Mouse (Mus musculus) frontal cortex, adult (tissue): Measurements from ENCODE around the gene Ndrg2.
A peak's percentile ranks its signal among the peaks of the same experiment; 100 is the strongest.
"Not testable (repeated sequence)": the region's sequence is repeated elsewhere in the genome, so short reads cannot be mapped to it uniquely, and the experiment has no call there.

Experiments used
- ATAC-seq: cut with Nextera tagmentation; 2 replicates; pipeline ENCODE4 v1.9.2; 2017; ENCODE audit warnings: mild to moderate bottlenecking, moderate library complexity, mixed read lengths; ENCODE audit not compliant: low TSS enrichment

Ndrg2 gene

DNA sequence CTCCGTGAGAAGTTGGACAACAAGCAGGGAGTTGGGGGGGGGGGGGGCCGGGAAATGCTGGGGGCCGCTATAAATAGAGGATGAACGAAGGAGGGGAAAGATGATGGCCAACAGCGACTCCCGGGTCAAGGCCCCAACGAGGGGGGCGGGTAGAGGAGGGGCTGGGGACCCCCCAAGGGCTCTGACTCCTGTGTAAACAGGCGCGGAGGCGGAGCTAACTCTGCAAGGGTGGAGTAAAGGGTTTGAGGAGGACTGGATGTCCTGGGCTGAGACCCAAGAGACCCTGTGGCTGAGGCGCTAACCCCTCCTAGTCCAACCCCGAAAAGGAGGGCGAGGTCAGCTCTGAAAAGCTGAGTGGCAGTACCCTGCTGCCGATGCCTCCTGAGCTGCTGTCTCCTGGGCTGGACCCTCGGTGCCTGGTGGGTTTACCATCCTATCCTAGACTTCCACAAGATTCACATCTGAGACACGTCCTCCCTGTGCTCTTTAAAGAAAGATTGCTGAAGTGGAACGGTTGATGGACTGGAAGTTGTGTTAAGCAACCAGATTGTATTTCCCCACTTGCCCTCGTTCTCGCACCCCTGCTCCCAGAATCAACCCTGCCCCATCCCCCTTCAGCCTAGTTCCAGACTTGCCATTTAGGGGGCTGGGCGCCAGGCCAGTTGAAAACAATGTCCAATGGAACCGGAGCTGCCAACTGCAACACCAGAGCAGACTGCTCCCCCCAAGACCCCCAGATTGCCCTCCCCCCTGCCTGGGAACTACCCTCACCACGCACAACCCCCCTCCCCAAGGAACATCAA, at the start of gene Ndrg2:
Ndrg2 (minus strand) TSS at position 199 of the 803 bp plus-strand sequence.
- 0 out of 2 replicates have a peak, but pooled peaks have one; percentile 14 for ATAC-seq

DNA sequence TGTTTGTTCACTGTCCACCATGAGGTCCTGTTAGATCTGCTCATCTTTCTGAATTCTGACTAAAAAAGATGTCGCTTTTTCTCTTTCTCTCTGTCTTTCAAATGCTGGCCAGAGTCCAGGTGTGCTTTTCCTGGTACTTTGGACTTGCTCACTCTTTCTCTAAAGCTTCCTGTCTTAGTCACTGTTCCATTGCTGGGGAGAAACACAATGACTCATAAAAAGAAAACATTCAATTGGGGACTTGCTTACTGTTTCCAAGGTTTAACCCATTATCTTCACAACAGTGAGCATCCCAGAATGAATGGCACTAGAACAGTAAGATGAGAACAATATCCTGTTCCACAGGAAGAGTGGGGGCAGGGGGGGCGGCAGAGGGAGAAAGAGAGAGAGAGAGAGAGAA, 46.4 kb upstream of the Ndrg2 start:
- no peak for ATAC-seq

DNA sequence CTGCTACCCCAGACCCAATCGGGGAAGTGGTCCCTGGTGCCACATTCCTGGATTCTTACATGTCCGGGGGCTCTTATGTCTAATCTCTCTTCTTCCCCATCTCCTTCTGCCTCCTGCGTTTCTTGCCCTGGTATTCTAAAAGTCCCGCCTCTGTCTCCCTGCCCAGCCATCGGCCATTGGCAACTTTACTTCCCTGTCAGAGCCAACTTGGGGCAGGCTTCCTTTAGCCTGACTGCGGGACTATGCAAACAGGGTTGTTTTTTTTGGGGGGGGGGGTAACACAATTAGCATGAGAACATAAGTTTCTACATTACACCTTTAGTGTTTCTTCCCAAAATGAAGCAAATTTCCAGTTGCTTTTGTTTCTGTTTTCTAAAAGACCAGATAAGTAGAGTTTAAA, 29.4 kb upstream of the Ndrg2 start:
- no peak for ATAC-seq

DNA sequence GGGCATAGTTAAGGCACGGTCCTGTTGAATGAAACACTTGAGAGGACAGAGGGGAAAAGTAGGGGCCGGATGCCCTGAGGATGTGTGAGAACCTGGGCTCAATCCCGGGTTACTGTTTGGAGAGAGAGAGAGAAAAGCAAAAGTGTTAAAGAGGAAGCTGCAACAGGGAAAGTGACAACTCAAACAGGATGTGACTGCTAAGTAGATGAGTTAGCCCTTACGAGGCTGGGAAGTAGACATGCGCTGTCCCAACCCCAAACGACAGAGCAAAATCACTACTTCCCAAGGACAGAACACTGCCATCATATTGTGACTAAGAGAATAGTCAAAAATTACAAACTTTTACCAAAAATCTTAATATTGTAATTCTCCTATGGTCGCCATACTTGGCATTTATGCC, 28.3 kb upstream of the Ndrg2 start:
- no peak for ATAC-seq

DNA sequence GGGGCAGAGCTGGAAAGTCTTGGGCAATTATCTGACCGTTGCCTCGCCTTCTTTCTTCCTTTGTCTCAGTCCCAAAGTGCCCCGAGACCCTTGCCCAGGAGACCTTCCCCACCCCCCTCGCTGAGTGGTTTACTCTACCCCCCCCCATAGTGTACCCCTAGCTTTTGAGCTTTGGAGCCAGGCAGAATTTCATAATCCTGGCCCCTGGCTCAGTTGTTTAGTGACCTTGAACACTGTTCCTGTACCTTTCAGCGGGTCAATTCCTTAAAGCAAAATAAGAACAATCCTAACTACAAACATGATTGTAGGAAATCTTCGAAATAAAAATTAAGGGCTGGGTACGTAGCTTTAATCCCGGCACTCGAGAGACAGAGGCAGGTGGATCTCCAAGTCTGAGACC, 27.6 kb upstream of the Ndrg2 start:
- ATAC-seq, result no peak

DNA sequence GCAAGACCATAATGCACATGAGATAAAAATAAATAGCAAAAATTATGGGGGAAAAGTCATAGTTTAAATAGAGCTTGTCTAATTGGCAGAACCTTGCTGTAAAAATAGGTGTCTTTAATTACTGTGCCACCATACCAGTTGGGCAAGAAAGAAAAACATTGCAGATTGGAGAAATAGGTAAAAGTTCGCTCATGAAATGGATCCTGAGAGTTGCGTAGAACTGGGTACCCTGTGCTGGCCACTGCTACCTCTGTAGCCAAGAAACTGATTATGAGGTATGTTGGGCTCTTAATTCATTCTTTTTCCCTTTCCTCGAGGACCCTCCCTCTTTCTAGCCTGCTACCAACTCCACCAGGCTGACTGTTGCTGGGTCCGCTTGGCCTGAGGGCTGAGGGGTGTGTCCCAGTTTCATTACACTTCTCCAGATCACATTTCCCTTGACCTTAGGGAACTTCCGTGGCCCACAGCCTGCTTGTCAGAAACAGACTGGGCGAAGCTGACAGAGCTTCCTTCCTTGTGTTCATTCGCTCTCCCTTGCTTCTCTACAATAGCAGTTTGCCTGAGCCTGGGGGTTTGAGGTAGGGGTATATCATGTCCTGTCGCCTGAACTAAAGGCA, 27.1 kb upstream of the Ndrg2 start:
- no peak for ATAC-seq

DNA sequence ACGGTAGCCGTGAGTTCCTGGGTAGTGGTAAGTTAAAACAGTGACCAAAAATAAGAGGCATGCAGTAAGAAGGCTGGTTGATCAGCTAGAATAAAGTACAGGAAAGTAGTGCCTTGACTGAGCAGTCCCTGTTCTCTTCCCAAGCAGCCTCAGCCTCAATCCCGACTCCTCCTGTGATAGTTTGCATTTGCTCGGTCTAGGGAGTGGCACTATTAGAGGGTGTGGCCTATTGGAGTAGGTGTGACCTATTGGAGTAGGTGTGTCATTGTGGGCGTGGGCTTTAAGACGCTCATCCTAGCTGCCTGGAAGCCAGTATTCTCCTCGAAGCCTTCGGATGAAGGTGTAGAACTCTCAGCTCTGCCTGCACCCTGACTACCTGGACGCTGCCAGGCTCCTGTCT, 25.0 kb upstream of the Ndrg2 start:
- no peak for ATAC-seq

DNA sequence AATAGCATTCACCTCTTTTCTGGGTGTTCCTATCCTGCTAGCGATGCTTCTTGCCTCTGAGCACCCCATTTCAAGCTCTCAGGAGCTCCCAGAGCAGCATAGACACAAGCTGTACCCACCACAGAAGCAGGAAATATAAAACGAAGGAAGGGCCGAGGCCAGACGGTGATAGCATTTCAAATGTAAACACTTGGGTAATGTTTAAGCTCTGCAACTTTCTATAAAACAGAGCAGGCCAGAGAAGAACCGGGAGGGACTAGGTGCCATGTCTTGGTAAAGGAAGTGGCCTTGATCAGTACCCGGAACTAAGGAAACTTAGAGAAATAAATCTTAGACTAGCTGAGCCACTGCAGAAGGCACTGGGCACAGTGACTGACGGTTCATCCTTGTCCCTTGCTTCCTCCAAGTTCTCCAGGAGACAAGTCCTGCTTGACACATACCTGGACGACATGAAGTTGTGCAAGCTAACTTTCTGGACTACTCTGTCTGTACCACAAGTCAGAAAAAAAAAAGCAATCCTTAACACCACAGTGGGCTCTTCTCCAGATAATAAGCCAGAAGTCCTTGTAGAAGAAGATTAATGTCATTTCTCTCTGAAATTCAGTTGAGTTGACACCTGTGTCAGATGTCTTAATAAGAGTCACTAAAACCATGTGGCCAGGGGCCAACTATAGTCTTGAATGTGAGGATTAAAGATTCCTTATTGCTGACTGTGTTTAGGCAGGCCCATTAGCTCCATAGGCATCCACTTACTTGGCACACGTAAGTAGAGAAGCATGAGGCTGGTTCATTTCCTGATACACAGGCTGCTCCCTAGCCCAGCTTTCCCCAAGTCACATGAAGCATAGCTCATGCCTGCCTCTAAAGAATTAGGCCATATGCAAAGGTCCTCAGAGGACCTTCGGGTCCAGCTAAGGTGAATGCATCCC, 18.4 kb upstream of the Ndrg2 start:
- ATAC-seq, result no peak

DNA sequence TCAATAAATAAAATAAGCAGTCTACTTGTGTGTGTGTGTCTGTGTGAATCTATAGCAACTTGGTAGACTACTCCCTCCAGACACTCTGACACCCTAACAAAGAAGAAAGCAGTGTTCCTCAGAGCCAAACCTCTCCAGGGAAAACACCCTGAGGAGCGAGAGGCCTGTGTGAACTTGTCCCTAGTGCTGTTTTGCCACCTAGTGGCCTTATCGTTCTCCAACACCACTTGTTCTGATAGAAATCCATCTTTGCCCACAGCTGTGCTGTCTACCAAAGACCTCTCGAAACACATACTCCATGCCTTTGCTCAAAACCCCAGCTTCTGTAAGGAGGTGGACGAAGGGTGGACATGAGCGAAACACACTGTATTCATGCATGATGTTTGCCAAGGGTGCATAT, 16.9 kb upstream of the Ndrg2 start:
- ATAC-seq, result peak; percentile 88

DNA sequence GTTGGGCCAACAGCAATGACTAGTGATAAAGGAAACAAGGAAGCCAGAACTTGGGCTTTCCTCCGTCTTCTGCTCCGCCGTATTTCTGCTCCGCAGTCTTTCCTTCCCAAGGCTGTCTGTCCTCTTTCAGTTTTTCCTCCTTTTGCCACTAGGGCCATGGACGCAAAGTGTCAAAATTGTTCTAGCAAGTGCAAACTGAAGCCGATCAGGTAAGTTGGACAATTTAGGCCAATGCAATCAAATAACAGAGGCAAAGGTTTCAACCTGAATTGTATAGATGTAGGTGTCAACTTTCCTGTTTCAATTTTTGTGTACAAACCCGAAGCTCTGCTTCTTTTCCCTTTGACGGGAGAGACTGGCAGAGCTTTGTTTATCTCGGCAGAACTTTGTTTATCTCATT, 16.0 kb upstream of the Ndrg2 start:
- ATAC-seq, result peak; percentile 53

DNA sequence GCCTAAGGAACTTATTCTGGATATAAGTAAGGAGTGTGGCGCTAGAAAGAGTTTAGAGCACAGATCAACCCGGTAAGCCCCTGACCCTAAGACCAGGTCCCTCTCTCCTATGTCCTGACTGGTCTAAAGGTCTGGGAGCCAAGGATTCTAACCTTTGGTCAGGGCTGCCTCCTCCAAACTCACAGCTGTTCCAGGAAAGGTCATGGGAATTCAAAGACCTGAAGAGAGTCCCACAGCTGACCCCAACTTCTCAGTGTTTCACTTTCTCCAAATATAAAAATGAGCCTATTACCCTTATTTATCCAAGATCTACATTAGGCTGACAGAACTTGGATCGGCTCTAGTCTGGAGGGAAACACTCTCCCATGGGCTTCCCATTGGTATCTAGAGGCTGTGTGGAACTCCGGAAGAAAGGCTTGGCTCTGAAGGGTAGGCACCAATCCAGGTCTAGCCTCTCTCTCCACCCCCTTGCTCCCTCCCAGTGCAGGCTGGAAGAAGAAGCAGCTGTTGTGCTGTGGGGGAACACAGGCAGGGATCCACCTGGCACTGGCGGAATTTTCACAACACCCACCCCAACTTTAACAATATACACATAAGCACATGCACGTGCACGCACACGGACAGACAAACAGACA, 15.5 kb upstream of the Ndrg2 start:
- peak; percentile 95 for ATAC-seq

DNA sequence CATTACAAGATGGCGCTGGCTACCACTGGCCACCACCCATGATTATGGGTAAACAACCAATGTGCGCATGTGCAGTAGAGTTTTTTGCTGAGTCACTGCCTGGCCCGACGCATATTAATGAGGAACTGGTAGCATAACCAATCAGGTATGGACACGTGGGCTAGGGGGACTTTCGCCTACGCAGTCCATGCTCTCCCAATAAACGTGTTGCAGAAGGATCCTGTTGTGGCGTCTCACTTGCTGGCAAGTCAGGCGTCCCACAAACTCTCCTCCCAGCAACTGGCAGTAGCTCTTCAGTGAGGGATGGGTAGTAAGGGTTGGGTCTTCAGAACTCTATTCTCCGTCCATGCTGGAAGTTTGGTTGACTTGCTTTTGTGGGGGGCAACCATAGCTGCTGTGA, 13.0 kb upstream of the Ndrg2 start:
- ATAC-seq, result not testable (repeated sequence)

DNA sequence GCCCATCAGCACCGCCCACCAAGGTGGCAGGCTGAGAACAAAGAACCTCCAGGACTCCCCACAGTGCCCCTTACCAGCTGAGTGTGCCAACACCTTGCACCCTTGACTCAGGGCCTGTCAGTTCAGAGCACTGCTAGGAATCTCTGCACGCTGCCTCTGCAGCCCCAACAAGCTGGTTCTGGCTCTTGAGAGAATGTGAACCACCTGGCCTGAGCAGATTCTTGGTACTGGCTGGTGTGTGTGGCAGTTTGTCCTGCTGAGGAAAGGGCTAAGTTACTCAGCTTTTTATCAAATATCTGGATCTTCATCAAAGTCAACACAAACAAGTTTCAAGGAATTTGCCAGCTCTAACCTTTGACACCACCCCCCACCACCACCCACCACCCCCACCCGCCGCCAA, 9.5 kb upstream of the Ndrg2 start:
- ATAC-seq, result no peak

DNA sequence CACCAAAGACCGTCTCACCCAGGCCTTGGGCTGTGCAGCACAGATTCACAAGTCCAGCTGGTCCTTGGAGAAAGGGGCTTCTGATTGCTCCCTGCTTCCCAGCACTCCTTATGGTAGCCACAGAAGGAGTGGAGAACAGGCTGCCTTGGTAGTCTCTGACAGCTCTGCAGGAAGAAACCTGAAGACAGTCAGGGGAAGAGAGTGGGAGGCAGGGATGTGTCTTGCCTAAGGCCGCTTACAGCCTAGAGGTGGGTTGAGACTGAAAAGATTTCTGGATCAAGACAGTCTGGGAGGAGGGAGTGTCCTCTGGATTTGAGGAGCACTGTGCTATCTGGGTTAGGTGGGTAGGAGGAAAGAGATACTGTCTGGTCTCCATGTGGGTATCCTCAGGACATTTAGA, 9.0 kb upstream of the Ndrg2 start:
- peak; percentile 70 for ATAC-seq

DNA sequence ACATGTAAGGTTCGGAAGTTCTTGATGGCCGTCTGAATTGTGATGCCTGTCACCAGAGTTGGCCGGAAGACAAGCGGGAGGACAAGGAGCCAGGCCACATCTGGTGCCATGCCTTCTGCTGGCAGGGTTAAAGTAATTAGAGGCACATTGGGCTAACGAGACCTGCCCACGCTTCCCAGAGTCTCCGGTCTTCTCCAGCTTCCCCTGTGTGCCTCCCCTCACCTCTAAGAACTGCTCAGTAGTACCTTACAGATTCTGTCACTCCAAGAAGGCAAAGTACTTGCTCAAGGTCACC, 8.6 kb upstream of the Ndrg2 start, which contains the start of gene Rnase13:
Rnase13 (minus strand) TSS at position 203 of the 295 bp plus-strand sequence.
- no peak for ATAC-seq

DNA sequence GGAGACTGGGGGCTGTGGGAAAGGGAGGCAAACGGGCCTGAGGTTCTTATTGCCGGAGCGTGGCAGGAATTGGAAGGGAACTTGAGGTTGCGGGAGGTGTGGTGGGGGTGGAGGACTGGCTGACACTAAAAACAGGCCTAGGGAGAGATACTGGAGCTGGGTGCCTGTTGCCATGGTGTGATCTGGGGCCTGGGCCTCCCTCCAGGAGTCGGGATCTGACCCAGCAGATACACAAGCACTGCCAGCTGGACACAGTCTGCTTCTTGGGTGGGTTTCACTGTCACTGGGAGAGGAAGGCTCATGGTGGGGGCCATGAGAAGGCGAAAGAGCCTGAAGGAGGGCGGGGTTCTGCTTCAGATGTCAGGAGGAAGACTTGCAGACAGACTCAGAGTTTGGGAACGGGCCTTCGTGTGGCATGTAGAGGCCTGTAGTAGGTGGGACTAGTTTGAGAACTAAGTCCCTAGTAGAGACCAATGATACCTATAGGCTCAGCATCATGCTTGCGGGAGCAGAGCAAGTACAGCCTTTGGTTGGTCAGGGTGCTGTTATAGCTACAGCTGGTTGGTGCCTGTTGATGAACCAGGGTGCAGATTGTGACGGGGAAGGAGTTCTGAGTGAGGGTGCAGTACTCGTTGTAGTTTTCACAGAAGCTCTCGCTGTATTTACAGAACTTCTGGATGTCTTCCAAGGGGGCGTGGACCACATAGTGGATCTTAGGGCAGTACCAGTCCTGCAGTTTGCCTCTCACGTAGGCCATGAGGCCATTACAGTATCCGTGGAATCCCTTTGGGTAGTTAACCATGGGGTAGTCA, 8.0 kb upstream of the Ndrg2 start:
- ATAC-seq, result peak; percentile 50

DNA sequence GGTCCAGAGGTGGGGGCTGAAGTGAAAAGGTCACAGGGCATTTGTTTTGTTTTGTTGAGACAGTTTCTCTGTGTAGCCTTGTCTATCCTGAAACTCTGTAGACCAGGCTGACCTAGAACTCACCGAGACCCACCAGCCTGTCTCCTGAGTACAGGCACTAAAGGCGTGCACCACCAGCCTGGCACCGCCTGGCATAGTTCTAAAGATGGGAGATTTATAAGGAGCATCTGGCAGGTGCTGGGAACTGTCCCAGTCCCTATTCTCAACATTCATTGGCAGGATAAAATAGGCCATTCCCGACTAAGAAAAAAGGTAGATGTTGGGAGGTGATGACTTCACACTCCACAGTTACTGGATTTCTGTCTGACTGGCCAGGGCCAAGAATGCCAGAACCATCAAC, 5.0 kb upstream of the Ndrg2 start:
- ATAC-seq, result peak; percentile 42

DNA sequence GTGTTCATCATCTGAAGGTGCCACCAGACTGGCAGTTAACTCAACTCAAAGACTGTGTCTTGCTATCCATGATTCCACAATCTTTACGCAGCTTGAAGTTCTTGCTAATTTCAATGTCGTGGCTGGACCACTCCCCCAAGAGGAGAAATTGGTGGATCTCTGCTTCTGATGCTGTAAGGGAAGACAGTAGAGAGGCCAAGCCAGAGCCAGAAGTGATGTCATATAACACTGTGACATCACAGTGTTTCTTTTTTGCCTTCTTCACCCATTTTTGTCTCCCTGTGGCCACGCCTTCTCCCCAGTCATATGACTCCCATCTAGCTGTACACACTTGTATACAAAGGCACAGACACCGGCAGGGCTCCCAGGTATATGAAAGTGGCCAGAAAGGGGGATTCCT, 4.2 kb upstream of the Ndrg2 start, which contains the start of gene Tppp2:
Tppp2 (plus strand) TSS at position 301 of the 400 bp plus-strand sequence.
- ATAC-seq, result no peak

DNA sequence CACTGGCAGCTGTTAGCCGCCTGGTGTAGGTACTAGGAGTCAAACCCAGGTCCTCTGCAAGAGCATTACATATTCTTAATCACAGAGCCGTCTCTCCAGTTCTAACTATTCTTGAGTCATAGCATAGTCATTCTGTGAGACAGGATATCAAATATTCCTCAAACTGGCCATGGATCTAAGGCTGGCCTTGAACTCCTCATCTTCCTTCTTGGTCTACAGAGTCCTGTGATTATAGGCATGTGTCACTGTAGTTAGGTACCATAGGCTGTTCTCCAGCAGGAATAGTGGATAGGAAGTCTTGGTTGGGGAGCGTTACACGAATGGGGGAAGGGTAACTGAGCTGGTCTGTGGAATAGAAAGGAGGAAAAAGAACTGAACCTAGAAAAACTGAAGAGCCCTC, 2.6 kb upstream of the Ndrg2 start:
- ATAC-seq, result no peak

DNA sequence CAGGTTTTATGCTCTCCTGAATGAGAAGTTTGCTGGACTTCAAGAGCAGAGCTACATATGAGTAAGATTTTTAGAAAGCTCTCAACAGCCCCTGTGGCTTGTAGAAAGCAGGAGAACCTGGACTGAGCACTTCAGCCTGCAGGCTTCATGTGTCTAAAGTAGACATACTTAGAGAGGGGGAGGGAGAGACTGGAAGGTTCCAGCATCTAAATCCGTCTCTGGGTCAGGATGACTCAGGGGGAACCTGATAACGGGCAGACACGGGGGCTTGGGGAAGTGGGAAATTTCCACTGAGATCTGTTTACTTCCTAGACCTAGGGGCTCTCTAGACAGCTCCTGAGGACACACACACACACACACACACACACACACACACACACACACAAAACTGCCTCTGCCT, 1.1 kb upstream of the Ndrg2 start:
- ATAC-seq, result peak; percentile 29; the same call in 1 of the 2 replicates
